Mouse (Mus musculus) heart, postnatal 0 days (tissue): ENCODE measurements at regions not wholly inside any gene's neighbourhood (a gene's known extent, or its start where the extent isn't known, plus 50 kb on each side); places are given as distances from the start of the nearest gene placed in this dataset.

Source experiments
- ATAC-seq: fragments of 200-750 bp; cut with Nextera tagmentation; 2 replicates; pipeline ENCODE4 v1.8.0; 2017; ENCODE audit warnings: low read depth, moderate number of reproducible peaks, moderate library complexity; ENCODE audit not compliant: insufficient read depth
- DNase-seq: peaks from one replicate; pipeline ENCODE4 v3.0.0-alpha.2; 2016; ENCODE audit warnings: low spot score
- H3K27ac ChIP-seq: fragments of 300-500 bp; sonication (generic); 2 replicates; pipeline ENCODE4 v1.5.1; 2014; ENCODE audit warnings: low read depth, mild to moderate bottlenecking
- H3K27me3 ChIP-seq: fragments of 300-500 bp; sonication (generic); 2 replicates; pipeline ENCODE4 v1.6.1; 2014; ENCODE audit warnings: low read length, mixed read lengths; ENCODE audit not compliant: control insufficient read depth, insufficient read depth
- H3K36me3 ChIP-seq: fragments of 300-500 bp; sonication (generic); replicated peaks from 2 replicates; pipeline ENCODE4 v1.6.1; 2014; ENCODE audit warnings: low read length, mixed read lengths; ENCODE audit not compliant: control insufficient read depth, insufficient read depth
- H3K4me1 ChIP-seq: fragments of 300-500 bp; sonication (generic); 2 replicates; pipeline ENCODE4 v1.6.1; 2014; ENCODE audit warnings: antibody characterized with exemption; ENCODE audit not compliant: control insufficient read depth, insufficient read depth
- H3K4me2 ChIP-seq: fragments of 300-500 bp; sonication (generic); 2 replicates; pipeline ENCODE4 v1.6.1; 2014; ENCODE audit warnings: low read depth, mild to moderate bottlenecking, low read length, moderate library complexity
- H3K4me3 ChIP-seq: fragments of 300-500 bp; sonication (generic); 2 replicates; pipeline ENCODE4 v1.5.1; 2014; ENCODE audit warnings: low read depth, low read length
- H3K9ac ChIP-seq: fragments of 300-500 bp; sonication (generic); replicated peaks from 2 replicates; pipeline ENCODE4 v1.6.1; 2014; ENCODE audit warnings: low read depth, low read length, mixed read lengths
- H3K9me3 ChIP-seq: fragments of 300-500 bp; sonication (generic); replicated peaks from 2 replicates; pipeline ENCODE4 v1.6.1; 2016; ENCODE audit warnings: low read length; ENCODE audit not compliant: control insufficient read depth
- CTCF ChIP-seq: IDR thresholded peaks from 2 replicates; pipeline ENCODE4 v1.5.1; 2016; ENCODE audit warnings: antibody characterized with exemption, control low read depth, low read depth
- EP300 ChIP-seq: IDR thresholded peaks from 2 replicates; pipeline ENCODE4 v1.6.1; 2016; ENCODE audit warnings: antibody characterized with exemption, low read depth
- WGBS: fragments of 180-500 bp; shearing (Covaris S2); extraction: QIAGEN DNeasy Blood & Tissue Kit; methylation state at CpG from one replicate; pipeline ENCODE4 v1.1.7; 2014; 5-methylcytosine and 5-hydroxymethylcytosine counted together

- Histone ChIP-seq H3K4me1 (no peaks in the 10 kb centered on the region), H3K27ac (no peak overlapping the region), H3K36me3 (no peaks in the 10 kb centered on the region), H3K9ac (no peak overlapping the region), H3K27me3 (no peaks in the 10 kb centered on the region), H3K4me2 (no peak overlapping the region), H3K9me3 (0 out of 2 replicates have a peak, but pooled peaks cover 1% of the 10 kb centered on the region), H3K4me3 (no peak overlapping the region)
- TF ChIP-seq EP300: no peak
- no peak for TF ChIP-seq CTCF
- no peak for ATAC-seq
- WGBS: 33% methylated on average over 4 of the region's 4 CpGs
- no peak for DNase-seq
Measured at GRCm38 (mm10) chr4:54064331-54064730, 238.5 kb downstream of the Tmem38b start.

GRCm38 (mm10) chr4:54071951-54072350 is 246.1 kb downstream of the Tmem38b start:
- Histone ChIP-seq H3K4me1 (no peaks in the 10 kb centered on the region), H3K4me2 (no peak overlapping the region), H3K27me3 (no peaks in the 10 kb centered on the region), H3K27ac (no peak overlapping the region), H3K9me3 (peaks cover 9% of the 10 kb centered on the region; the same call in 1 of the 2 replicates), H3K4me3 (no peak overlapping the region), H3K9ac (no peak overlapping the region), H3K36me3 (no peaks in the 10 kb centered on the region)
- TF ChIP-seq EP300 (no peak), CTCF (no peak)
- DNase-seq (no peak), ATAC-seq (no peak)
- WGBS: 65% methylated on average over 4 of the region's 4 CpGs

GRCm38 (mm10) chr4:54072482-54072881 is 246.6 kb downstream of the Tmem38b start:
- Histone ChIP-seq H3K9me3 (peaks cover 9% of the 10 kb centered on the region; the same call in 1 of the 2 replicates), H3K9ac (no peak overlapping the region), H3K4me2 (no peak overlapping the region), H3K4me1 (no peaks in the 10 kb centered on the region), H3K27ac (no peak overlapping the region), H3K36me3 (no peaks in the 10 kb centered on the region), H3K27me3 (no peaks in the 10 kb centered on the region), H3K4me3 (no peak overlapping the region)
- no peak for DNase-seq
- no peak for ATAC-seq
- 28% methylated on average over 3 of the region's 3 CpGs for WGBS
- TF ChIP-seq EP300 (no peak), CTCF (no peak)

- Histone ChIP-seq H3K9me3 (peaks cover 9% of the 10 kb centered on the region; the same call in 1 of the 2 replicates), H3K4me1 (no peaks in the 10 kb centered on the region), H3K27me3 (no peaks in the 10 kb centered on the region), H3K27ac (no peak overlapping the region), H3K9ac (no peak overlapping the region), H3K36me3 (no peaks in the 10 kb centered on the region), H3K4me2 (no peak overlapping the region), H3K4me3 (no peak overlapping the region)
- 57% methylated on average over 10 of the region's 10 CpGs for WGBS
- no peak for TF ChIP-seq EP300
- no peak for TF ChIP-seq CTCF
- no peak for ATAC-seq
- no peak for DNase-seq
Measured at GRCm38 (mm10) chr4:54072932-54073331, 247.1 kb downstream of the Tmem38b start.

GRCm38 (mm10) chr4:54073483-54073882 is 247.6 kb downstream of the Tmem38b start:
- DNase-seq: no peak
- H3K4me2 ChIP-seq: no peak overlapping the region
- H3K4me3 ChIP-seq: no peak overlapping the region
- WGBS: 83% methylated on average over 7 of the region's 7 CpGs
- no peak overlapping the region for H3K9ac ChIP-seq
- TF ChIP-seq CTCF (no peak), EP300 (no peak)
- H3K4me1 ChIP-seq: no peaks in the 10 kb centered on the region
- H3K9me3 ChIP-seq: peaks cover 9% of the 10 kb centered on the region; the same call in 1 of the 2 replicates
- H3K36me3 ChIP-seq: no peaks in the 10 kb centered on the region
- no peak for ATAC-seq
- H3K27ac ChIP-seq: no peak overlapping the region
- no peaks in the 10 kb centered on the region for H3K27me3 ChIP-seq

GRCm38 (mm10) chr4:54074226-54074625 is 248.4 kb downstream of the Tmem38b start:
- no peak for DNase-seq
- TF ChIP-seq EP300 (no peak), CTCF (no peak)
- Histone ChIP-seq H3K4me2 (no peak overlapping the region), H3K9ac (no peak overlapping the region), H3K36me3 (no peaks in the 10 kb centered on the region), H3K27ac (no peak overlapping the region), H3K27me3 (no peaks in the 10 kb centered on the region), H3K9me3 (peaks cover 9% of the 10 kb centered on the region; the same call in 1 of the 2 replicates), H3K4me1 (no peaks in the 10 kb centered on the region), H3K4me3 (no peak overlapping the region)
- WGBS: 56% methylated on average over 5 of the region's 5 CpGs
- ATAC-seq: no peak
